ENCODE assay signal across 9 mouse cellular contexts in the genomic region with DNA sequence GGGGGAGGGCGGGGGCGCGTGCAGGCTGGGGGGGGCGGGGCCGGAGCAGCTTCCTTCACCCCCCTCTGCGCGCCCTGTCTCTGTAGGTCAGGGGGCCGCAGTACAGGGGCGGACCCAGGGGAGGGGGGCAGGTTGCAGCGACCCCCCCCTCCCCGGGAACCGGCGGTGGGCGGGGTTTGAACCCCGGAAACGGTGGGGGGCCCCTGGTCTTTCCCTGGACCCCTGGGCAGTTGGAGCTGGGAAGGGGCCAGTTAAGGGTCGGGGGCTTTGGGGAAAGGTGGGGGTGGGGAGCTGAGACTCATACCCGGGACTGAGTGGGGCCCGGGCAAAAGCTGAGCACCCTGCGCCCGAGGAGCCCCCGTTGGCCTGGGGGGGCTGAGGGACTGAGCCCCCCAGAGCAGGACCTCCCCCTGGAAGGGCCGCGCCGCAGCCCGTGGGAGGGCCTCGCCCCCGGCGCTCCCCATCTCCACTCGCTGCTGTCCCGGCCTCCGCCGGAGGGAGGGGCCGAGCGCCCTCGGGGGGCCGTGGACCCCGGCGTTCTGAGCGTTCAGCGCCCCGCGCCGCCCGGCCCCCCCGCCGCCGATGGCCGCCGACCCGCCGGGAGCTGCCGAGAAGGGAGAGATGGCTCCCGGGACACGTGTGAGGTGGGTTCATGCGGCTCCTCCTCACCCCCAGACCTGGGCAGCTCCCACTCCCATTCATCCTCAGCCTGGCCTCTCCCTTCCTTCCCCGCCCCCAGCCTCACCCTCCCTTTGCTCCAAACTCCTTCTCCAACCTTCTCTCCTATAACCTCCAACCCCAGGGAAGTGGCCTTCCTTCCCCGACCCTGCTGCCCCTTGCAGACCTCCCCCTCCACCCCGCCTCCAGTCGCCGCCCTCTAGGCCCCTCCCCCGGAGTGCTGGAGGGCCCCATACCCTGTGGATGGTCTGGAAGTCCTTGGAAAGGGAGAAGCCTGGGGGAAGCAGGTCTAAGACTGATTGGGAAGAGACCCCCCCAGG. TPM values are rescaled to one million over a fixed set of nuclear protein-coding genes. Genes with fewer than 3 reads are reported as not detected.
A peak's percentile ranks its signal among the peaks of the same experiment; 100 is the strongest.
DNase-seq lines count a peak whose midpoint lies in the region; ATAC-seq and TF ChIP-seq lines count a peak whose summit lies in the region.
"Had no signal": no experiment of that assay in that cellular context is flagged by ENCODE, and none has a peak within 500 bp of the region (broad histone marks: within the 10 kb centered on the region; RNA-seq: fewer than 3 reads in every experiment).

No protein-coding gene starts in this region.

- no peak for TF ChIP-seq CTCF in C2C12 (IDR thresholded peaks at IDR 0.05; ENCODE audit: control insufficient read depth, insufficient read depth, insufficient read length)

- peak overlapping the region; percentile 81 for H3K9ac ChIP-seq in heart, embryonic 15.5 days
- peak overlapping the region; percentile 92 for H3K9ac ChIP-seq in limb, embryonic 12.5 days (replicated peaks)
- H3K9ac ChIP-seq in neural tube, embryonic 11.5 days (ENCODE audit: low read length) = peak overlapping the region; percentile 92

- peak overlapping the region; percentile 55 for H3K4me3 ChIP-seq in C2C12 (ENCODE audit: insufficient read depth, poor library complexity, severe bottlenecking)
- H3K4me3 ChIP-seq in heart, embryonic 15.5 days = peak overlapping the region; percentile 82
- peak overlapping the region; percentile 92 for H3K4me3 ChIP-seq in limb, embryonic 12.5 days (replicated peaks)
- H3K4me3 ChIP-seq in neural tube, embryonic 11.5 days (ENCODE audit: low read depth, low read length) = peak overlapping the region; percentile 91

- peak overlapping the region; percentile 90 for H3K27ac ChIP-seq in heart, embryonic 15.5 days
- peak overlapping the region; percentile 93 for H3K27ac ChIP-seq in limb, embryonic 12.5 days
- peak overlapping the region; percentile 89 for H3K27ac ChIP-seq in neural tube, embryonic 11.5 days (ENCODE audit: low read depth, low read length)

- peaks cover 22% of the 10 kb centered on the region for H3K36me3 ChIP-seq in C2C12 (ENCODE audit: control insufficient read depth, insufficient read depth)
- H3K36me3 ChIP-seq in heart, embryonic 15.5 days = peaks cover 31% of the 10 kb centered on the region
- H3K36me3 ChIP-seq in limb, embryonic 12.5 days = peaks cover 40% of the 10 kb centered on the region
- H3K36me3 ChIP-seq in neural tube, embryonic 11.5 days (ENCODE audit: control insufficient read depth, insufficient read depth, low read length) = peaks cover 20% of the 10 kb centered on the region

- no peaks in the 10 kb centered on the region for H3K27me3 ChIP-seq in C2C12 (ENCODE audit: control insufficient read depth, insufficient read depth, insufficient read length)
- no peaks in the 10 kb centered on the region for H3K27me3 ChIP-seq in heart, embryonic 15.5 days
- no peaks in the 10 kb centered on the region for H3K27me3 ChIP-seq in limb, embryonic 12.5 days
- no peaks in the 10 kb centered on the region for H3K27me3 ChIP-seq in neural tube, embryonic 11.5 days (ENCODE audit: control insufficient read depth, insufficient read depth, low read length)

- peak overlapping the region; percentile 99 for H3K4me2 ChIP-seq in heart, embryonic 15.5 days
- H3K4me2 ChIP-seq in limb, embryonic 12.5 days = peak overlapping the region; percentile 74
- H3K4me2 ChIP-seq in neural tube, embryonic 11.5 days (ENCODE audit: low read depth) = peak overlapping the region; percentile 87

- peak overlapping the region; percentile 52 for H3ac ChIP-seq in C2C12 (ENCODE audit: control insufficient read depth, insufficient read length, low read depth)

- no peaks in the 10 kb centered on the region for H3K79me3 ChIP-seq in C2C12 (ENCODE audit: low read depth)

- DNase-seq in adrenal gland, adult (ENCODE audit: inconsistent age in 2 of 2, low spot score in 1 of 2) = peak; percentile 71 to 78
- DNase-seq in adrenal gland, postnatal 4 days (ENCODE audit: low spot score in 2 of 2) = no peak
- DNase-seq in cerebellum, postnatal 25 days = peak; percentile 48 to 77
- peak; percentile 62 for DNase-seq in neural tube, embryonic 11.5 days (ENCODE audit: low spot score)

- no peaks in the 10 kb centered on the region for H3K9me3 ChIP-seq in heart, embryonic 15.5 days (replicated peaks)
- no peaks in the 10 kb centered on the region for H3K9me3 ChIP-seq in limb, embryonic 12.5 days
- no peaks in the 10 kb centered on the region for H3K9me3 ChIP-seq in neural tube, embryonic 11.5 days (ENCODE audit: control insufficient read depth, low read length)

- H3K79me2 ChIP-seq in C2C12 (ENCODE audit: control insufficient read depth, insufficient read depth) = peaks cover 11% of the 10 kb centered on the region

- peak; percentile 8 for ATAC-seq in heart, embryonic 15.5 days (replicated peaks; ENCODE audit: insufficient number of reproducible peaks, insufficient read depth, low FRiP score, low read depth)
- peak; percentile 2; the same call in 1 of the 2 replicates for ATAC-seq in limb, embryonic 12.5 days (ENCODE audit: insufficient number of reproducible peaks, insufficient read depth, low FRiP score, low TSS enrichment, low read depth)
- ATAC-seq in neural tube, embryonic 11.5 days (ENCODE audit: insufficient read depth, low FRiP score, low TSS enrichment) = peak; percentile 20; the same call in 1 of the 2 replicates
- ATAC-seq in megakaryocyte progenitor cell, adult 5-6 weeks (replicated peaks; ENCODE audit: poor library complexity) = no peak

- H3K4me1 ChIP-seq in heart, embryonic 15.5 days (replicated peaks) = peaks cover 17% of the 10 kb centered on the region; the same call in 1 of the 2 replicates
- H3K4me1 ChIP-seq in limb, embryonic 12.5 days (replicated peaks) = peaks cover 19% of the 10 kb centered on the region
- H3K4me1 ChIP-seq in neural tube, embryonic 11.5 days (ENCODE audit: control insufficient read depth, insufficient read depth, low read length) = peaks cover 3% of the 10 kb centered on the region; the same call in 1 of the 2 replicates

- WGBS in heart, embryonic 15.5 days = under 1% methylated on average over 36 of the region's 62 CpGs
- WGBS in limb, embryonic 12.5 days = under 1% methylated on average over 43 of the region's 62 CpGs
- under 1% methylated on average over 48 of the region's 62 CpGs for WGBS in neural tube, embryonic 11.5 days

TF ChIP-seq in C2C12, 6 proteins besides CTCF, POLR2A, EP300 and RAD21:
- no peak for TF ChIP-seq FOSL1 (IDR thresholded peaks at IDR 0.05; ENCODE audit: insufficient read depth, low read length, poor library complexity, severe bottlenecking)
- no peak for TF ChIP-seq MYOD1 (IDR thresholded peaks at IDR 0.05; ENCODE audit: control insufficient read depth, insufficient read length, low read depth)
- TF ChIP-seq CEBPB (IDR thresholded peaks at IDR 0.05; ENCODE audit: low read depth) = no peak
- no peak for TF ChIP-seq MYOG (IDR thresholded peaks at IDR 0.05; ENCODE audit: control insufficient read depth, extremely low read depth, insufficient read length)
- no peak for TF ChIP-seq USF1 (IDR thresholded peaks at IDR 0.05; ENCODE audit: low read depth)
- TF ChIP-seq MAX (IDR thresholded peaks at IDR 0.05) = no peak

RNA-seq across cellular contexts. Expression of gene Fbxl19, which starts 2.5 kb away (rescaled TPM):
- total RNA-seq in adrenal gland, postnatal 4 days (2021) = 10 to 100 TPM; 24.6 to 26.0 TPM
- polyA plus RNA-seq in C2C12 (2012; fragmentation: generic; extraction: Trizol) = 26.9 TPM
- polyA plus RNA-seq in heart, embryonic 15.5 days (2015; fragmentation: Nextera tagmentation; extraction: Ambion mirVana) = 1.4 and 2.2 TPM in 2 replicates
- 9.0 and 10.5 TPM in 2 replicates for polyA plus RNA-seq in limb, embryonic 12.5 days (2016; fragmentation: Nextera tagmentation; extraction: Ambion mirVana)
- polyA plus RNA-seq in neural tube, embryonic 11.5 days (2014; fragmentation: Nextera tagmentation; extraction: Ambion mirVana) = 6.7 and 7.7 TPM in 2 replicates
- total RNA-seq in megakaryocyte progenitor cell, adult 5-6 weeks (2015) = 5.6 and 5.7 TPM in 2 replicates
- 14.2 and 16.1 TPM in 2 replicates for total RNA-seq in megakaryocyte progenitor cell, adult 5-6 weeks (2017)

RNA-seq across cellular contexts. Expression of gene Ctf2, which starts 14.8 kb away (rescaled TPM):
- not detected for total RNA-seq in adrenal gland, postnatal 4 days (2021)
- polyA plus RNA-seq in C2C12 (2012; fragmentation: generic; extraction: Trizol) = 0.13 TPM
- 0.20 TPM in 1 of 2 replicates, not detected in the other for polyA plus RNA-seq in heart, embryonic 15.5 days (2015; fragmentation: Nextera tagmentation; extraction: Ambion mirVana)
- polyA plus RNA-seq in limb, embryonic 12.5 days (2016; fragmentation: Nextera tagmentation; extraction: Ambion mirVana) = 0.36 and 0.60 TPM in 2 replicates
- polyA plus RNA-seq in neural tube, embryonic 11.5 days (2014; fragmentation: Nextera tagmentation; extraction: Ambion mirVana) = 0.18 TPM in 1 of 2 replicates, not detected in the other
- not detected in 2 replicates for total RNA-seq in megakaryocyte progenitor cell, adult 5-6 weeks (2015)
- total RNA-seq in megakaryocyte progenitor cell, adult 5-6 weeks (2017) = not detected in 2 replicates
- total RNA-seq: hematopoietic stem cell, adult 5-6 weeks had no signal

RNA-seq across cellular contexts. Expression of gene Orai3, which starts 22.8 kb away (rescaled TPM):
- 10 to 100 TPM; 26.7 to 28.9 TPM for total RNA-seq in adrenal gland, postnatal 4 days (2021)
- polyA plus RNA-seq in C2C12 (2012; fragmentation: generic; extraction: Trizol) = 15.0 TPM
- polyA plus RNA-seq in heart, embryonic 15.5 days (2015; fragmentation: Nextera tagmentation; extraction: Ambion mirVana) = 15.6 and 21.7 TPM in 2 replicates
- polyA plus RNA-seq in limb, embryonic 12.5 days (2016; fragmentation: Nextera tagmentation; extraction: Ambion mirVana) = 15.2 and 15.4 TPM in 2 replicates
- 5.5 and 6.5 TPM in 2 replicates for polyA plus RNA-seq in neural tube, embryonic 11.5 days (2014; fragmentation: Nextera tagmentation; extraction: Ambion mirVana)
- 26.7 and 32.1 TPM in 2 replicates for total RNA-seq in megakaryocyte progenitor cell, adult 5-6 weeks (2015)
- total RNA-seq in megakaryocyte progenitor cell, adult 5-6 weeks (2017) = 28.2 and 30.2 TPM in 2 replicates

RNA-seq across cellular contexts. Expression of gene Setd1a, which starts 29.7 kb away (rescaled TPM):
- 10 to 100 TPM; 63.9 to 64.9 TPM for total RNA-seq in adrenal gland, postnatal 4 days (2021)
- 20.9 TPM for polyA plus RNA-seq in C2C12 (2012; fragmentation: generic; extraction: Trizol)
- 13.0 and 16.7 TPM in 2 replicates for polyA plus RNA-seq in heart, embryonic 15.5 days (2015; fragmentation: Nextera tagmentation; extraction: Ambion mirVana)
- 24.7 and 25.2 TPM in 2 replicates for polyA plus RNA-seq in limb, embryonic 12.5 days (2016; fragmentation: Nextera tagmentation; extraction: Ambion mirVana)
- polyA plus RNA-seq in neural tube, embryonic 11.5 days (2014; fragmentation: Nextera tagmentation; extraction: Ambion mirVana) = 27.2 and 28.5 TPM in 2 replicates
- 54.7 and 67.2 TPM in 2 replicates for total RNA-seq in megakaryocyte progenitor cell, adult 5-6 weeks (2015)
- 9.7 and 13.6 TPM in 2 replicates for total RNA-seq in megakaryocyte progenitor cell, adult 5-6 weeks (2017)

RNA-seq across cellular contexts. Expression of gene Ctf1, which starts 34.3 kb away (rescaled TPM):
- total RNA-seq in adrenal gland, postnatal 4 days (2021) = 1 to 10 TPM; 5.2 to 5.4 TPM
- polyA plus RNA-seq in C2C12 (2012; fragmentation: generic; extraction: Trizol) = 9.2 TPM
- polyA plus RNA-seq in heart, embryonic 15.5 days (2015; fragmentation: Nextera tagmentation; extraction: Ambion mirVana) = 4.7 and 8.4 TPM in 2 replicates
- polyA plus RNA-seq in limb, embryonic 12.5 days (2016; fragmentation: Nextera tagmentation; extraction: Ambion mirVana) = 29.3 and 30.0 TPM in 2 replicates
- polyA plus RNA-seq in neural tube, embryonic 11.5 days (2014; fragmentation: Nextera tagmentation; extraction: Ambion mirVana) = 6.0 and 8.8 TPM in 2 replicates
- total RNA-seq in megakaryocyte progenitor cell, adult 5-6 weeks (2015) = 0.83 and 1.8 TPM in 2 replicates
- total RNA-seq in megakaryocyte progenitor cell, adult 5-6 weeks (2017) = 0.42 and 1.9 TPM in 2 replicates

Comparison
In these comparisons a context has a peak if more than half of its experiments do, and no peak if none do; other contexts are left out.
1. DNase-seq: peak in adrenal gland, adult (2 of 2), cerebellum, postnatal 25 days (2 of 2) and neural tube, embryonic 11.5 days (single experiment); none in adrenal gland, postnatal 4 days (0 of 2).
2. Peak in every context shown above with its lines, with median percentiles within 50 percentile points of each other: H3K4me3 ChIP-seq, H3K27ac ChIP-seq, H3K4me2 ChIP-seq and H3K9ac ChIP-seq.